Mouse (Mus musculus) stomach, postnatal 0 days (tissue): ENCODE results near the gene Spi1.

Experiments
- CTCF ChIP-seq: IDR thresholded peaks from 2 replicates; pipeline ENCODE4 v1.5.1; 2016; ENCODE audit warnings: antibody characterized with exemption, low read depth, mild to moderate bottlenecking, moderate library complexity
- EP300 ChIP-seq: optimal IDR thresholded peaks from 2 replicates; pipeline ENCODE3; 2016; ENCODE audit warnings: antibody characterized with exemption

GRCm38 (mm10) chr2:91059376-91059775 lies 22.8 kb upstream of the Spi1 start:
- TF ChIP-seq CTCF (no peak), EP300 (no peak)
